Mouse (Mus musculus): ENCODE results near the gene Dock9. TPM values are rescaled to one million over a fixed set of nuclear protein-coding genes. Genes with fewer than 3 reads are reported as not detected.

Gene Dock9
- polyA plus RNA-seq, 1 experiment from 2014 or later: 6.6 TPM

GRCm38 (mm10) chr14:121678445-121678844 is 119.2 kb downstream of the Dock9 start:
- Histone ChIP-seq H3K27ac (no peak overlapping the region), H3K4me3 (no peak overlapping the region), H3K27me3 (ENCODE audit: insufficient read depth, poor library complexity, severe bottlenecking) (no peaks in the 10 kb centered on the region), H3K9me3 (no peaks in the 10 kb centered on the region), H3K36me3 (no peaks in the 10 kb centered on the region; the same call in 1 of the 2 replicates), H3K4me1 (peaks cover 37% of the 10 kb centered on the region)
- WGBS: 65% methylated on average over 10 of the region's 10 CpGs
- DNase-seq (ENCODE audit: low spot score): no peak

GRCm38 (mm10) chr14:121676596-121677330 is 120.9 kb downstream of the Dock9 start:
- DNase-seq (ENCODE audit: low spot score): no peak
- no peaks in the 10 kb centered on the region for H3K9me3 ChIP-seq
- H3K27ac ChIP-seq: no peak overlapping the region
- H3K36me3 ChIP-seq: no peaks in the 10 kb centered on the region; the same call in 1 of the 2 replicates
- H3K4me3 ChIP-seq: no peak overlapping the region
- peaks cover 29% of the 10 kb centered on the region for H3K4me1 ChIP-seq
- 88% methylated on average over 11 of the region's 11 CpGs for WGBS
- H3K27me3 ChIP-seq (ENCODE audit: insufficient read depth, poor library complexity, severe bottlenecking): no peaks in the 10 kb centered on the region

GRCm38 (mm10) chr14:121676121-121676591 is 121.5 kb downstream of the Dock9 start:
- no peak for DNase-seq (ENCODE audit: low spot score)
- Histone ChIP-seq H3K27me3 (ENCODE audit: insufficient read depth, poor library complexity, severe bottlenecking) (no peaks in the 10 kb centered on the region), H3K36me3 (no peaks in the 10 kb centered on the region; the same call in 1 of the 2 replicates), H3K4me1 (peaks cover 29% of the 10 kb centered on the region), H3K4me3 (no peak overlapping the region), H3K27ac (peak overlapping the region; percentile 42; the same call in 1 of the 2 replicates), H3K9me3 (no peaks in the 10 kb centered on the region)

GRCm38 (mm10) chr14:121675579-121675978 is 122.1 kb downstream of the Dock9 start:
- H3K4me1 ChIP-seq: peaks cover 29% of the 10 kb centered on the region
- H3K9me3 ChIP-seq: no peaks in the 10 kb centered on the region
- H3K27ac ChIP-seq: peak overlapping the region; percentile 42; the same call in 1 of the 2 replicates
- H3K36me3 ChIP-seq: no peaks in the 10 kb centered on the region; the same call in 1 of the 2 replicates
- no peaks in the 10 kb centered on the region for H3K27me3 ChIP-seq (ENCODE audit: insufficient read depth, poor library complexity, severe bottlenecking)
- no peak for DNase-seq (ENCODE audit: low spot score)
- H3K4me3 ChIP-seq: no peak overlapping the region
- 30% methylated on average over 6 of the region's 6 CpGs for WGBS

GRCm38 (mm10) chr14:121675146-121675545 is 122.5 kb downstream of the Dock9 start:
- H3K4me1 ChIP-seq: peaks cover 29% of the 10 kb centered on the region
- no peaks in the 10 kb centered on the region for H3K9me3 ChIP-seq
- no peaks in the 10 kb centered on the region; the same call in 1 of the 2 replicates for H3K36me3 ChIP-seq
- H3K4me3 ChIP-seq: no peak overlapping the region
- 73% methylated on average over 3 of the region's 3 CpGs for WGBS
- no peaks in the 10 kb centered on the region for H3K27me3 ChIP-seq (ENCODE audit: insufficient read depth, poor library complexity, severe bottlenecking)
- DNase-seq (ENCODE audit: low spot score): no peak
- peak overlapping the region; percentile 42; the same call in 1 of the 2 replicates for H3K27ac ChIP-seq

GRCm38 (mm10) chr14:121670016-121670415 is 127.6 kb downstream of the Dock9 start:
- Histone ChIP-seq H3K4me3 (no peak overlapping the region), H3K36me3 (peaks cover 3% of the 10 kb centered on the region; the same call in 1 of the 2 replicates), H3K27ac (no peak overlapping the region), H3K4me1 (peaks cover 2% of the 10 kb centered on the region; the same call in 1 of the 2 replicates), H3K9me3 (no peaks in the 10 kb centered on the region), H3K27me3 (ENCODE audit: insufficient read depth, poor library complexity, severe bottlenecking) (no peaks in the 10 kb centered on the region)
- 88% methylated on average over 5 of the region's 5 CpGs for WGBS
- no peak for DNase-seq (ENCODE audit: low spot score)

- DNase-seq (ENCODE audit: low spot score): no peak
- H3K36me3 ChIP-seq: 0 out of 2 replicates have a peak, but pooled peaks cover 3% of the 10 kb centered on the region
- no peaks in the 10 kb centered on the region for H3K4me1 ChIP-seq
- no peak overlapping the region for H3K4me3 ChIP-seq
- no peaks in the 10 kb centered on the region for H3K9me3 ChIP-seq
- WGBS: 81% methylated on average over 3 of the region's 3 CpGs
- H3K27me3 ChIP-seq (ENCODE audit: insufficient read depth, poor library complexity, severe bottlenecking): no peaks in the 10 kb centered on the region
- no peak overlapping the region for H3K27ac ChIP-seq
Observed at GRCm38 (mm10) chr14:121666641-121667274, 130.9 kb downstream of the Dock9 start.

GRCm38 (mm10) chr14:121665693-121666273 is 131.9 kb downstream of the Dock9 start:
- Histone ChIP-seq H3K9me3 (no peaks in the 10 kb centered on the region), H3K4me3 (no peak overlapping the region), H3K27ac (no peak overlapping the region), H3K36me3 (0 out of 2 replicates have a peak, but pooled peaks cover 3% of the 10 kb centered on the region), H3K27me3 (ENCODE audit: insufficient read depth, poor library complexity, severe bottlenecking) (no peaks in the 10 kb centered on the region), H3K4me1 (peaks cover 5% of the 10 kb centered on the region)
- whole genome bisulfite sequencing: 98% methylated on average over 9 of the region's 9 CpGs
- DNase-seq (ENCODE audit: low spot score): no peak

GRCm38 (mm10) chr14:121663913-121664312 is 133.7 kb downstream of the Dock9 start:
- H3K9me3 ChIP-seq: no peaks in the 10 kb centered on the region
- peaks cover 21% of the 10 kb centered on the region for H3K4me1 ChIP-seq
- H3K27me3 ChIP-seq (ENCODE audit: insufficient read depth, poor library complexity, severe bottlenecking): no peaks in the 10 kb centered on the region
- 82% methylated on average over 1 of the region's 1 CpGs for WGBS
- 0 out of 2 replicates have a peak, but pooled peaks cover 3% of the 10 kb centered on the region for H3K36me3 ChIP-seq
- H3K4me3 ChIP-seq: no peak overlapping the region
- H3K27ac ChIP-seq: no peak overlapping the region
- no peak for DNase-seq (ENCODE audit: low spot score)

- 23% methylated on average over 8 of the region's 8 CpGs for WGBS
- H3K9me3 ChIP-seq: no peaks in the 10 kb centered on the region
- H3K27ac ChIP-seq: no peak overlapping the region
- H3K4me1 ChIP-seq: peaks cover 30% of the 10 kb centered on the region
- 0 out of 2 replicates have a peak, but pooled peaks cover 9% of the 10 kb centered on the region for H3K36me3 ChIP-seq
- no peaks in the 10 kb centered on the region for H3K27me3 ChIP-seq (ENCODE audit: insufficient read depth, poor library complexity, severe bottlenecking)
- H3K4me3 ChIP-seq: no peak overlapping the region
- no peak for DNase-seq (ENCODE audit: low spot score)
Observed at GRCm38 (mm10) chr14:121660918-121661317, 136.7 kb downstream of the Dock9 start.

- peaks cover 31% of the 10 kb centered on the region for H3K4me1 ChIP-seq
- no peak overlapping the region for H3K27ac ChIP-seq
- H3K36me3 ChIP-seq: 0 out of 2 replicates have a peak, but pooled peaks cover 8% of the 10 kb centered on the region
- no peaks in the 10 kb centered on the region for H3K27me3 ChIP-seq (ENCODE audit: insufficient read depth, poor library complexity, severe bottlenecking)
- DNase-seq (ENCODE audit: low spot score): no peak
- H3K9me3 ChIP-seq: no peaks in the 10 kb centered on the region
- H3K4me3 ChIP-seq: no peak overlapping the region
- 62% methylated on average over 15 of the region's 15 CpGs for WGBS
Observed at GRCm38 (mm10) chr14:121660167-121660894, 137.3 kb downstream of the Dock9 start.

- no peak for DNase-seq (ENCODE audit: low spot score)
- Histone ChIP-seq H3K27me3 (ENCODE audit: insufficient read depth, poor library complexity, severe bottlenecking) (no peaks in the 10 kb centered on the region), H3K4me1 (peaks cover 36% of the 10 kb centered on the region), H3K36me3 (0 out of 2 replicates have a peak, but pooled peaks cover 8% of the 10 kb centered on the region), H3K27ac (no peak overlapping the region; the same call in 1 of the 2 replicates), H3K4me3 (no peak overlapping the region), H3K9me3 (no peaks in the 10 kb centered on the region)
- 72% methylated on average over 12 of the region's 12 CpGs for WGBS
Observed at GRCm38 (mm10) chr14:121659061-121659824, 138.4 kb downstream of the Dock9 start.

All from heart, embryonic 10.5 days (tissue).